16 mouse cellular contexts compared by ENCODE assay signal in the genomic region with DNA sequence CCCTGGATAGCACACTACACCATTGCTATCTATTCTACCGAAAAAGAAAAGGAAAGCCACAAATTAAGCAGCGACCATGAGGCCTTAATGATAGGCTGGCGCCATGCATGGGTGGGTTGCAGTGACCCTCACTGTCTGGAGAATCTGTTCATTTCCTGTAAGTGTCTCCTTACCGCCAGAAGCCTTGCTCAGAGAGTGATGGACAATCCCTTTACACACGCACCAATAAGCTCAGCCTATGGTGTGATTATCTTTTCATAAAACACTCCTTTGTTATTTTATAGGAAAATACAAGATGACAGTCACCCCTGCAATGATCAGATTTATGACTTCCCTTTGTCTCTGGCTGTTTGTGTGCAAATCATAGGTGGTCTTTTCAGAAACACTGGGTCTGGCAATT.
"Had no signal": no experiment of that assay in that cellular context is flagged by ENCODE, and none has a peak within 500 bp of the region (broad histone marks: within the 10 kb centered on the region; RNA-seq: fewer than 3 reads in every experiment).

No protein-coding gene starts in this region.

- H3K4me2 ChIP-seq: limb, embryonic 12.5 days; midbrain, embryonic 12.5 days; stomach, embryonic 15.5 days had no signal

- H3K27me3 ChIP-seq: midbrain, embryonic 12.5 days; stomach, embryonic 15.5 days had no signal

- H3K9ac ChIP-seq: limb, embryonic 12.5 days; liver, embryonic 14.5 days; midbrain, embryonic 12.5 days; stomach, embryonic 15.5 days had no signal

- ATAC-seq: hindbrain, embryonic 16.5 days; inflammation-experienced regulatory T-cells, adult 6 months; intestine, postnatal 0 days; lung, postnatal 0 days had no signal

- H3K9me3 ChIP-seq: limb, embryonic 12.5 days; midbrain, embryonic 12.5 days; stomach, embryonic 15.5 days had no signal

- H3K36me3 ChIP-seq: limb, embryonic 12.5 days; midbrain, embryonic 12.5 days; stomach, embryonic 15.5 days had no signal

- H3K4me3 ChIP-seq: layer of hippocampus, adult 2 months; limb, embryonic 12.5 days; midbrain, embryonic 12.5 days; stomach, embryonic 15.5 days had no signal

- H3K27ac ChIP-seq: layer of hippocampus, adult 2 months; limb, embryonic 12.5 days; liver, embryonic 14.5 days; midbrain, embryonic 12.5 days; stomach, embryonic 15.5 days had no signal

- DNase-seq: kidney, postnatal 10 days; liver; lung, adult 2 months; lung, postnatal 36 days; right cerebral cortex, postnatal 14 days; thymus, adult 2 months; thymus, postnatal 25 days had no signal
